Mouse (Mus musculus): ENCODE results near the gene Papln. TPM values are rescaled to one million over a fixed set of nuclear protein-coding genes. Genes with fewer than 3 reads are reported as not detected.

Papln gene
- 0.67 and 0.85 TPM in 2 replicates for polyA plus RNA-seq (2011; ENCODE audit: insufficient read depth, insufficient read length, low read depth, missing spikeins)

GRCm38 (mm10) chr12:83763311-83764043, at the start of gene Papln:
Papln (plus strand) TSS chr12:83763634.
- no peaks in the 10 kb centered on the region for H3K9me3 ChIP-seq (replicated peaks; ENCODE audit: control insufficient read depth, insufficient read depth, low read length, poor library complexity, severe bottlenecking)
- no peak for TF ChIP-seq POLR2A (IDR thresholded peaks at IDR 0.05; ENCODE audit: insufficient read depth, low read length)
- TF ChIP-seq CTCF (IDR thresholded peaks at IDR 0.05; ENCODE audit: low read depth, low read length): no peak
- no peak for TF ChIP-seq EP300 (IDR thresholded peaks at IDR 0.05; ENCODE audit: insufficient read depth, low read depth, low read length)
- H3K4me3 ChIP-seq (ENCODE audit: low read depth, low read length): peak within 1 kb of the TSS; percentile 59
- peak within 1 kb of the TSS; percentile 41 for H3K9ac ChIP-seq (ENCODE audit: low read depth, poor library complexity, severe bottlenecking)
- no peaks in the 10 kb centered on the region for H3K27me3 ChIP-seq (ENCODE audit: control insufficient read depth, insufficient read depth, low read length, poor library complexity, severe bottlenecking)
- no peak within 1 kb of the TSS for H3K27ac ChIP-seq (ENCODE audit: insufficient read depth, low read length)
- H3K36me3 ChIP-seq (ENCODE audit: control insufficient read depth, insufficient read depth, low read length, poor library complexity, severe bottlenecking): no peaks in the 10 kb centered on the region
- no peaks in the 10 kb centered on the region for H3K4me1 ChIP-seq (ENCODE audit: control insufficient read depth, insufficient read depth, low read length)

GRCm38 (mm10) chr12:83713749-83714148, 49.7 kb upstream of the Papln start:
- Histone ChIP-seq H3K9ac (ENCODE audit: low read depth, poor library complexity, severe bottlenecking) (no peak overlapping the region), H3K4me1 (ENCODE audit: control insufficient read depth, insufficient read depth, low read length) (no peaks in the 10 kb centered on the region), H3K36me3 (ENCODE audit: control insufficient read depth, insufficient read depth, low read length, poor library complexity, severe bottlenecking) (peaks cover 15% of the 10 kb centered on the region), H3K27me3 (ENCODE audit: control insufficient read depth, insufficient read depth, low read length, poor library complexity, severe bottlenecking) (no peaks in the 10 kb centered on the region), H3K4me3 (ENCODE audit: low read depth, low read length) (no peak overlapping the region), H3K9me3 (replicated peaks; ENCODE audit: control insufficient read depth, insufficient read depth, low read length, poor library complexity, severe bottlenecking) (no peaks in the 10 kb centered on the region), H3K27ac (ENCODE audit: insufficient read depth, low read length) (no peak overlapping the region)
- TF ChIP-seq POLR2A (IDR thresholded peaks at IDR 0.05; ENCODE audit: insufficient read depth, low read length) (no peak), EP300 (IDR thresholded peaks at IDR 0.05; ENCODE audit: insufficient read depth, low read depth, low read length) (no peak), CTCF (IDR thresholded peaks at IDR 0.05; ENCODE audit: low read depth, low read length) (no peak)

- Histone ChIP-seq H3K27me3 (ENCODE audit: control insufficient read depth, insufficient read depth, low read length, poor library complexity, severe bottlenecking) (no peaks in the 10 kb centered on the region), H3K9me3 (replicated peaks; ENCODE audit: control insufficient read depth, insufficient read depth, low read length, poor library complexity, severe bottlenecking) (no peaks in the 10 kb centered on the region), H3K27ac (ENCODE audit: insufficient read depth, low read length) (no peak overlapping the region), H3K4me3 (ENCODE audit: low read depth, low read length) (no peak overlapping the region), H3K4me1 (ENCODE audit: control insufficient read depth, insufficient read depth, low read length) (no peaks in the 10 kb centered on the region), H3K36me3 (ENCODE audit: control insufficient read depth, insufficient read depth, low read length, poor library complexity, severe bottlenecking) (peaks cover 15% of the 10 kb centered on the region), H3K9ac (ENCODE audit: low read depth, poor library complexity, severe bottlenecking) (no peak overlapping the region)
- TF ChIP-seq EP300 (IDR thresholded peaks at IDR 0.05; ENCODE audit: insufficient read depth, low read depth, low read length) (no peak), POLR2A (IDR thresholded peaks at IDR 0.05; ENCODE audit: insufficient read depth, low read length) (no peak), CTCF (IDR thresholded peaks at IDR 0.05; ENCODE audit: low read depth, low read length) (no peak)
These were observed 46.8 kb upstream of the Papln start for GRCm38 (mm10) chr12:83716416-83717184.

GRCm38 (mm10) chr12:83719431-83719830, 44.0 kb upstream of the Papln start:
- no peaks in the 10 kb centered on the region for H3K27me3 ChIP-seq (ENCODE audit: control insufficient read depth, insufficient read depth, low read length, poor library complexity, severe bottlenecking)
- no peak overlapping the region for H3K27ac ChIP-seq (ENCODE audit: insufficient read depth, low read length)
- H3K4me1 ChIP-seq (ENCODE audit: control insufficient read depth, insufficient read depth, low read length): no peaks in the 10 kb centered on the region
- TF ChIP-seq EP300 (IDR thresholded peaks at IDR 0.05; ENCODE audit: insufficient read depth, low read depth, low read length) (peak; percentile 68), CTCF (IDR thresholded peaks at IDR 0.05; ENCODE audit: low read depth, low read length) (no peak)
- H3K9me3 ChIP-seq (replicated peaks; ENCODE audit: control insufficient read depth, insufficient read depth, low read length, poor library complexity, severe bottlenecking): no peaks in the 10 kb centered on the region
- H3K36me3 ChIP-seq (ENCODE audit: control insufficient read depth, insufficient read depth, low read length, poor library complexity, severe bottlenecking): peaks cover 12% of the 10 kb centered on the region
- H3K9ac ChIP-seq (ENCODE audit: low read depth, poor library complexity, severe bottlenecking): no peak overlapping the region
- no peak overlapping the region for H3K4me3 ChIP-seq (ENCODE audit: low read depth, low read length)

- no peaks in the 10 kb centered on the region for H3K4me1 ChIP-seq (ENCODE audit: control insufficient read depth, insufficient read depth, low read length)
These were observed 42.2 kb upstream of the Papln start for GRCm38 (mm10) chr12:83721281-83721680.

GRCm38 (mm10) chr12:83723037-83723436, 40.4 kb upstream of the Papln start:
- no peak overlapping the region for H3K27ac ChIP-seq (ENCODE audit: insufficient read depth, low read length)
- no peaks in the 10 kb centered on the region for H3K27me3 ChIP-seq (ENCODE audit: control insufficient read depth, insufficient read depth, low read length, poor library complexity, severe bottlenecking)
- H3K36me3 ChIP-seq (ENCODE audit: control insufficient read depth, insufficient read depth, low read length, poor library complexity, severe bottlenecking): peaks cover 9% of the 10 kb centered on the region
- no peaks in the 10 kb centered on the region for H3K4me1 ChIP-seq (ENCODE audit: control insufficient read depth, insufficient read depth, low read length)
- H3K4me3 ChIP-seq (ENCODE audit: low read depth, low read length): no peak overlapping the region
- H3K9me3 ChIP-seq (replicated peaks; ENCODE audit: control insufficient read depth, insufficient read depth, low read length, poor library complexity, severe bottlenecking): no peaks in the 10 kb centered on the region
- H3K9ac ChIP-seq (ENCODE audit: low read depth, poor library complexity, severe bottlenecking): no peak overlapping the region
- TF ChIP-seq POLR2A (IDR thresholded peaks at IDR 0.05; ENCODE audit: insufficient read depth, low read length) (no peak), EP300 (IDR thresholded peaks at IDR 0.05; ENCODE audit: insufficient read depth, low read depth, low read length) (no peak), CTCF (IDR thresholded peaks at IDR 0.05; ENCODE audit: low read depth, low read length) (no peak)

More at GRCm38 (mm10) chr12:83721281-83721680, 42.2 kb upstream of the Papln start:
- no peak for TF ChIP-seq CTCF (IDR thresholded peaks at IDR 0.05; ENCODE audit: low read depth, low read length)
- peak; percentile 69; the same call in 1 of the 2 replicates for TF ChIP-seq EP300 (IDR thresholded peaks at IDR 0.05; ENCODE audit: insufficient read depth, low read depth, low read length)
- Histone ChIP-seq H3K36me3 (ENCODE audit: control insufficient read depth, insufficient read depth, low read length, poor library complexity, severe bottlenecking) (peaks cover 11% of the 10 kb centered on the region), H3K9me3 (replicated peaks; ENCODE audit: control insufficient read depth, insufficient read depth, low read length, poor library complexity, severe bottlenecking) (no peaks in the 10 kb centered on the region), H3K27ac (ENCODE audit: insufficient read depth, low read length) (peak overlapping the region; percentile 2; the same call in 1 of the 2 replicates), H3K9ac (ENCODE audit: low read depth, poor library complexity, severe bottlenecking) (no peak overlapping the region), H3K4me3 (ENCODE audit: low read depth, low read length) (no peak overlapping the region), H3K27me3 (ENCODE audit: control insufficient read depth, insufficient read depth, low read length, poor library complexity, severe bottlenecking) (no peaks in the 10 kb centered on the region)

All from ES-Bruce4 (cell line).